Comparison of ENCODE assay signal across 8 mouse cellular contexts in genomic region chr11:54062086-54062752, GRCm38 (mm10). TPM values are rescaled to one million over a fixed set of nuclear protein-coding genes. Genes with fewer than 3 reads are reported as not detected.
A peak's percentile ranks its signal among the peaks of the same experiment; 100 is the strongest.
DNase-seq lines count a peak whose midpoint lies in the region; ATAC-seq and TF ChIP-seq lines count a peak whose summit lies in the region.

No protein-coding gene starts in this region.

- TF ChIP-seq CTCF in cerebellum, adult 2 months (IDR thresholded peaks at IDR 0.05; ENCODE audit: borderline replicate concordance, insufficient read depth, low read depth, low read length): no peak
- TF ChIP-seq CTCF in spleen, adult 2 months (IDR thresholded peaks at IDR 0.05; ENCODE audit: extremely low read depth, insufficient read depth, insufficient read length, insufficient replicate concordance): no peak

- H3K4me2 ChIP-seq in myocyte (ENCODE audit: low read depth): peak overlapping the region; percentile 94

- H3K36me3 ChIP-seq in spleen, adult 2 months (ENCODE audit: control insufficient read depth, insufficient read depth, low read length): no peaks in the 10 kb centered on the region
- H3K36me3 ChIP-seq in myocyte (ENCODE audit: control insufficient read depth, insufficient read depth): peaks cover 10% of the 10 kb centered on the region

- no peak overlapping the region for H3ac ChIP-seq in myocyte (ENCODE audit: control insufficient read depth, insufficient read length)

- peak; percentile 57 to 72 for DNase-seq in cerebellum, adult 2 months
- DNase-seq in spleen, adult 2 months (ENCODE audit: low read depth in 1 of 2, low spot score in 2 of 2): no peak
- DNase-seq in spleen, postnatal 14 days (ENCODE audit: low spot score in 2 of 2): no peak
- DNase-seq in heart, postnatal 10 days: peak; percentile 75 to 82
- no peak for DNase-seq in gastrocnemius, postnatal 14 days
- no peak for DNase-seq in spleen, adult 18-20 months

- no peak for TF ChIP-seq POLR2A in cerebellum, adult 2 months (IDR thresholded peaks at IDR 0.05; ENCODE audit: borderline replicate concordance, insufficient read depth, low read length)
- TF ChIP-seq POLR2A in spleen, adult 2 months (IDR thresholded peaks at IDR 0.05; ENCODE audit: low read depth, low read length): no peak
- TF ChIP-seq POLR2A in myocyte (IDR thresholded peaks at IDR 0.05; ENCODE audit: insufficient read length, low read depth): no peak

- intact Hi-C loops in heart, postnatal 10 days (cut with DNase I): no loop called here
- intact Hi-C loops in gastrocnemius, postnatal 14 days (cut with DNase I; ENCODE audit: low total_unique reads): no loop called here

- peaks cover 47% of the 10 kb centered on the region for H3K79me2 ChIP-seq in myocyte (ENCODE audit: control insufficient read depth, insufficient read depth)

- H3K4me3 ChIP-seq in cerebellum, adult 2 months (replicated peaks; ENCODE audit: insufficient read depth, low read depth, low read length): no peak overlapping the region
- no peak overlapping the region for H3K4me3 ChIP-seq in spleen, adult 2 months (ENCODE audit: extremely low read depth, insufficient read depth, insufficient read length)
- no peak overlapping the region for H3K4me3 ChIP-seq in myocyte

- H3K27me3 ChIP-seq in cerebellum, adult 2 months (ENCODE audit: control insufficient read depth, insufficient read depth, low read length): no peaks in the 10 kb centered on the region
- no peaks in the 10 kb centered on the region for H3K27me3 ChIP-seq in spleen, adult 2 months (ENCODE audit: control insufficient read depth, insufficient read depth, low read length)
- no peaks in the 10 kb centered on the region for H3K27me3 ChIP-seq in myocyte (ENCODE audit: control insufficient read depth, insufficient read depth, insufficient read length)

- H3K27ac ChIP-seq in cerebellum, adult 2 months (ENCODE audit: insufficient read depth, low read length): no peak overlapping the region
- peak overlapping the region; percentile 50 for H3K27ac ChIP-seq in spleen, adult 2 months (ENCODE audit: insufficient read depth, low read length)

- ATAC-seq in cerebellum, adult (ENCODE audit: insufficient number of reproducible peaks, low FRiP score, low TSS enrichment): no peak

- peaks cover 39% of the 10 kb centered on the region for H3K4me1 ChIP-seq in cerebellum, adult 2 months (ENCODE audit: control insufficient read depth, insufficient read depth, low read length)
- H3K4me1 ChIP-seq in spleen, adult 2 months (ENCODE audit: control insufficient read depth, insufficient read depth, insufficient read length): peaks cover 3% of the 10 kb centered on the region; the same call in 1 of the 2 replicates

- 34% methylated on average over 12 of the region's 12 CpGs for WGBS in cerebellum, adult 2 months
- WGBS in spleen, adult 2 months: 69% methylated on average over 12 of the region's 12 CpGs

TF ChIP-seq in myocyte, 11 proteins besides CTCF, POLR2A, EP300 and RAD21:
- TF ChIP-seq TCF12 (IDR thresholded peaks at IDR 0.05; ENCODE audit: insufficient read depth, poor library complexity, severe bottlenecking): no peak
- no peak for TF ChIP-seq REST (IDR thresholded peaks at IDR 0.05; ENCODE audit: insufficient read depth, insufficient read length)
- no peak for TF ChIP-seq CEBPB (IDR thresholded peaks at IDR 0.05; ENCODE audit: insufficient read depth, poor library complexity, severe bottlenecking)
- no peak for TF ChIP-seq MYOD1 (IDR thresholded peaks at IDR 0.05; ENCODE audit: control insufficient read depth in 1 of 3, insufficient read length in 2 of 3, low read depth in 2 of 3)
- peak; percentile 12 for TF ChIP-seq POLR2AphosphoS2 (IDR thresholded peaks at IDR 0.05; ENCODE audit: insufficient read length, low read depth)
- peak; percentile 79 for TF ChIP-seq SRF (IDR thresholded peaks at IDR 0.05; ENCODE audit: control insufficient read depth, insufficient read length, low read depth)
- TF ChIP-seq USF1 (IDR thresholded peaks at IDR 0.05; ENCODE audit: low read depth): no peak
- TF ChIP-seq E2F4 (IDR thresholded peaks at IDR 0.05; ENCODE audit: insufficient read depth): no peak
- TF ChIP-seq MYOG (IDR thresholded peaks at IDR 0.05; ENCODE audit: control insufficient read depth in 1 of 3, insufficient read depth in 1 of 3, insufficient read length in 2 of 3, low read depth in 2 of 3): no peak
- TF ChIP-seq TCF3 (IDR thresholded peaks at IDR 0.05; ENCODE audit: insufficient read length, low read depth): no peak
- TF ChIP-seq MAX (IDR thresholded peaks at IDR 0.05; ENCODE audit: low read depth): no peak

RNA-seq across cellular contexts. Expression of gene Pdlim4, which starts 6.6 kb away (rescaled TPM):
- 16.9 and 18.6 TPM in 2 replicates for polyA plus RNA-seq in cerebellum, adult 2 months (2012; rRNA removed)
- 53.3 and 73.3 TPM in 2 replicates for polyA plus RNA-seq in spleen, adult 2 months (2012; rRNA removed)
- total RNA-seq in heart, postnatal 10 days (2021): 10 to 100 TPM; 23.4 to 28.2 TPM
- 469 TPM for polyA plus RNA-seq in myocyte (2012; fragmentation: generic; extraction: Trizol)
- total RNA-seq in gastrocnemius, postnatal 14 days (2021): 10 to 100 TPM; 15.6 to 18.8 TPM

RNA-seq across cellular contexts. Expression of gene Slc22a4, which starts 34.3 kb away (rescaled TPM):
- polyA plus RNA-seq in cerebellum, adult 2 months (2012; rRNA removed): 53.6 and 61.9 TPM in 2 replicates
- 4.6 and 5.4 TPM in 2 replicates for polyA plus RNA-seq in spleen, adult 2 months (2012; rRNA removed)
- total RNA-seq in heart, postnatal 10 days (2021): 1 to 10 TPM; 1.9 to 2.2 TPM
- 2.0 TPM for polyA plus RNA-seq in myocyte (2012; fragmentation: generic; extraction: Trizol)
- 1 to 10 TPM in 1 of 2 experiments, under 1 TPM in 1; 0.89 to 1.4 TPM for total RNA-seq in gastrocnemius, postnatal 14 days (2021)

RNA-seq across cellular contexts. Expression of gene P4ha2, which starts 37.7 kb away (rescaled TPM):
- 13.6 and 14.2 TPM in 2 replicates for polyA plus RNA-seq in cerebellum, adult 2 months (2012; rRNA removed)
- 2.6 and 2.8 TPM in 2 replicates for polyA plus RNA-seq in spleen, adult 2 months (2012; rRNA removed)
- 10 to 100 TPM; 36.8 to 37.0 TPM for total RNA-seq in heart, postnatal 10 days (2021)
- polyA plus RNA-seq in myocyte (2012; fragmentation: generic; extraction: Trizol): 89.0 TPM
- 10 to 100 TPM; 19.9 to 21.2 TPM for total RNA-seq in gastrocnemius, postnatal 14 days (2021)

Comparison
In these comparisons a context has a peak if more than half of its experiments do, and no peak if none do; other contexts are left out.
1. DNase-seq: peak in cerebellum, adult 2 months (2 of 2) and heart, postnatal 10 days (2 of 2); none in spleen, adult 2 months (0 of 2), spleen, postnatal 14 days (0 of 2), gastrocnemius, postnatal 14 days (single experiment) and spleen, adult 18-20 months (0 of 2).